Mouse (Mus musculus): ENCODE data around the gene Snapc2. TPM values are rescaled to one million over a fixed set of nuclear protein-coding genes. Genes with fewer than 3 reads are reported as not detected.
A peak's percentile ranks its signal among the peaks of the same experiment; 100 is the strongest.

Gene Snapc2
- polyA plus RNA-seq, 1 experiment from 2014 or later = 41.9 TPM

DNA sequence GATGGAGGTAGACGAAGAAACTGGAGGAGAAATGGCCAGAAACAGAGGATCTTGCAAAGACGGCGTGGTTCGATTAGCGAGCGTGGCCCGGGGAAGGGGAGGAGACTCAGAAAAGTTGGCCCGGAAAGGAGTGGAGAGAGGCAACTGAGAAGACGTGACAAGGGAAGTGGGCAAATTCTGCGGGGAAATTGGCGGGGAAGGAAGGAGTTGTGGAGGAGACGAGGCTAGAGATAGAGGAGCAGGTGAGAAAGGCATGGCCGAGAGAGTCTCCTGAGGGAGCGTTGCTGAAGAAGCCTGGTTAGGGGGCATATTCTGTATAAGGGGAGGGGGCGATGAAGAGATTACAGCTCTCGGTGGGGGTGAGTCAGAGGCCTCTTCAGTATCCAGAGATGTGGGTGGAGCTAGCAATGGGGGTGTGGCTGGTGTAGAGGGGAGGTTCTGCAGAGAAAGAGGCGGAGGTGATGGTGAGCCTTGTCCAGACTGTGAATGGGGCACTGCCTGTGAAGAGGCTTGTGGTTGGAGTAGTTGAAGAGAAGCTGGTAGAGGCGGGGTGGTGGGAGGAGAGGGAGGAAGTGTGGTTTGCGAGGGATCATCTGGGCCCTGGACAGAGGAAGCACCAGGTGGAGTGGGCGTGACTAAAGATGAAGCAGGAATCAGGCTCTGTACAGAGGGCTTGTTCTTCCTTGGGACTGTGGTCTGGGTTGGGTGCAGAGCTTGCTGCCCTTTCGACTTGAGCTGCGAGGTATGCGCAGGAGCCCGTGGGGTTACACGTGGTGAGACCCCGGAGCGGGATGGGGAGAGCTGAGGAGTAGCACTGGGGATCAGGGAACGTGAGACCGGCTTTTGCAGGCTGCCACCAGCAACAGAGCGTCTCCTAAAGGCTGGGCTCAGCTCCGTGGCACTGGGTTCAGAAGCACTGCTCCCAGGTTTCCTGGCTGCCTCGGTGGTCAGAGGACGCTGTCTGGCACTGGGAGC lies 38.6 kb upstream of the Snapc2 start:
- no peak overlapping the region for H3K27ac ChIP-seq (ENCODE audit: low read length)
- peaks cover 27% of the 10 kb centered on the region for H3K4me1 ChIP-seq (ENCODE audit: control insufficient read depth, insufficient read depth, low read length)
- H3K9me3 ChIP-seq (replicated peaks; ENCODE audit: control insufficient read depth, low read length) = no peaks in the 10 kb centered on the region; the same call in 1 of the 2 replicates
- peak; percentile 12; the same call in 1 of the 2 replicates for ATAC-seq (replicated peaks; ENCODE audit: extremely low read depth, insufficient read depth, low FRiP score)
- H3K9ac ChIP-seq (ENCODE audit: low read length) = 0 out of 2 replicates have a peak overlapping the region, but pooled peaks have one; percentile 20
- H3K4me3 ChIP-seq (ENCODE audit: low read length) = peak overlapping the region; percentile 41
- 3% methylated on average over 33 of the region's 33 CpGs for WGBS
- peak overlapping the region; percentile 76 for H3K4me2 ChIP-seq (ENCODE audit: low read depth, low read length)
- no peaks in the 10 kb centered on the region; the same call in 1 of the 2 replicates for H3K36me3 ChIP-seq (ENCODE audit: control insufficient read depth, insufficient read depth)
- H3K27me3 ChIP-seq (ENCODE audit: control insufficient read depth, insufficient read depth, low read length) = peaks cover 51% of the 10 kb centered on the region

DNA sequence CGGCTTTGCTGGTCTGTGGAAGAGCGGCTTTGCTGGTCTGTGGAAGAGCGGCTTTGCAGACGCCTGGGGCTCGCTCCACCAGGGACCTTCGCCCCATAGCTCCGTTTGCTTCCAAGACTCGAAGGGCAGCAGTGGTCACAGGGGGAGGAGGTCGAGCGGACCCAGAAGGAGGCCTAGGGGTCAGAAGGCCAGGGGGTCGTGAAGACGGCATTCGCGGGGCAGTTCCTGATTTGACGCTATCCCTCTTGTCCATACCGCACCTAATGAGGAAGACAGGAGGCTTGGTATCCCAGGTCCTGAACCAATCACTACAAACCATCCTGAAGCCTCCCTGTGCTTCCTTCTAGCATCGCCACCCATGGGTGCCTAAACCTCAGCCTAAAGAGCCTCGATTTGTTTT lies 36.6 kb upstream of the Snapc2 start:
- H3K27ac ChIP-seq (ENCODE audit: low read length) = no peak overlapping the region
- no peaks in the 10 kb centered on the region for H3K9me3 ChIP-seq (replicated peaks; ENCODE audit: control insufficient read depth, low read length)
- peaks cover 27% of the 10 kb centered on the region for H3K4me1 ChIP-seq (ENCODE audit: control insufficient read depth, insufficient read depth, low read length)
- peaks cover 53% of the 10 kb centered on the region for H3K27me3 ChIP-seq (ENCODE audit: control insufficient read depth, insufficient read depth, low read length)
- peak overlapping the region; percentile 65 for H3K4me3 ChIP-seq (ENCODE audit: low read length)
- no peak for ATAC-seq (replicated peaks; ENCODE audit: extremely low read depth, insufficient read depth, low FRiP score)
- H3K9ac ChIP-seq (ENCODE audit: low read length) = no peak overlapping the region
- WGBS = 13% methylated on average over 18 of the region's 18 CpGs
- H3K4me2 ChIP-seq (ENCODE audit: low read depth, low read length) = peak overlapping the region; percentile 95
- H3K36me3 ChIP-seq (ENCODE audit: control insufficient read depth, insufficient read depth) = no peaks in the 10 kb centered on the region

GRCm38 (mm10) chr8:4216791-4217621 lies 35.9 kb upstream of the Snapc2 start, which contains the start of gene Prr36:
TSS of gene Prr36 (minus strand) at chr8:4217459.
- Histone ChIP-seq H3K4me1 (ENCODE audit: control insufficient read depth, insufficient read depth, low read length) (peaks cover 27% of the 10 kb centered on the region), H3K9ac (ENCODE audit: low read length) (peak within 1 kb of the TSS; percentile 69), H3K27me3 (ENCODE audit: control insufficient read depth, insufficient read depth, low read length) (peaks cover 53% of the 10 kb centered on the region), H3K4me2 (ENCODE audit: low read depth, low read length) (peak within 1 kb of the TSS; percentile 95), H3K9me3 (replicated peaks; ENCODE audit: control insufficient read depth, low read length) (no peaks in the 10 kb centered on the region), H3K4me3 (ENCODE audit: low read length) (peak within 1 kb of the TSS; percentile 65), H3K27ac (ENCODE audit: low read length) (no peak within 1 kb of the TSS), H3K36me3 (ENCODE audit: control insufficient read depth, insufficient read depth) (no peaks in the 10 kb centered on the region)
- ATAC-seq (replicated peaks; ENCODE audit: extremely low read depth, insufficient read depth, low FRiP score) = no peak
- WGBS = 2% methylated on average over 44 of the region's 44 CpGs

DNA sequence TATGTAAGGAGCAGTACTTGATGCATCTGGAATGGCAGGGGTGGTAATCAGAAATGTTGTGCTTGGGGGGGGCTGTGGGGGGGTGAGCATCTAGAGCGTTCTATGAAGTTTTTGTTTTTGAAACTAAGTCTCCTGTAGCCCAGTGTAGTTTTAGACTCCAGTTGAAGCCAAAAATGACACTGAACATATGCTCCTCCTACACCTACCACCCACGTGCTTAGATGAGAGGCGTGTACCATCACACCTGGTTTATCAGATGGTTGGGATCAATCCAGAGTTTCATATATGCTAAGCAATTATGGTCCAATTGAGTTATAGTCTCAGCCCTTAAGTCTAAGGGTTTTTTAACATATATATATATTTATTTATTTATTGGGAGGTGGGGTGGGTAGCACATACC lies 33.3 kb upstream of the Snapc2 start:
- no peak overlapping the region for H3K9ac ChIP-seq (ENCODE audit: low read length)
- H3K4me3 ChIP-seq (ENCODE audit: low read length) = no peak overlapping the region

DNA sequence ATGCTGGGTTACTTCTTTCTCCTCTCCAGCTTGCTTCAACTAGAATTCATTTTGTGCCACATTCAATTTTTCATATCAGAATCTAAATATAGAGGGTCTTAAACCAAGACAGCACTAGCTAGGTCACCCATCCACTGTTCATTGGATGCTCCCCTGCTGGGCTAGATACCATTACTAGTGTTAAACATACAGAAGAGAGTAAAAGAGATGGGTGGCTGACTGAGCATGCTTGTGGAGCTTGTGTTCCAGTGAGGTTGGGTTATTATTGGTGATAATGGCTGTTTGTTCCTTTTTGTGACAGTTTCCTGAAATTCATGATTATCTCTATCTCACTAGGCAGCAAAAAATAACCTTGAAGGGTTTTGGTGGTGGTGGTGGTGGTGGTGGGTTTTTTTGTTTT lies 30.8 kb upstream of the Snapc2 start:
- H3K9me3 ChIP-seq (replicated peaks; ENCODE audit: control insufficient read depth, low read length) = no peaks in the 10 kb centered on the region
- no peak overlapping the region for H3K4me3 ChIP-seq (ENCODE audit: low read length)
- no peak overlapping the region for H3K27ac ChIP-seq (ENCODE audit: low read length)
- H3K4me1 ChIP-seq (ENCODE audit: control insufficient read depth, insufficient read depth, low read length) = peaks cover 7% of the 10 kb centered on the region; the same call in 1 of the 2 replicates
- no peak overlapping the region for H3K4me2 ChIP-seq (ENCODE audit: low read depth, low read length)
- H3K9ac ChIP-seq (ENCODE audit: low read length) = no peak overlapping the region
- peaks cover 28% of the 10 kb centered on the region for H3K27me3 ChIP-seq (ENCODE audit: control insufficient read depth, insufficient read depth, low read length)
- H3K36me3 ChIP-seq (ENCODE audit: control insufficient read depth, insufficient read depth) = no peaks in the 10 kb centered on the region
- no peak for ATAC-seq (replicated peaks; ENCODE audit: extremely low read depth, insufficient read depth, low FRiP score)

More for the DNA sequence above, 33.3 kb upstream of the Snapc2 start:
- no peak for ATAC-seq (replicated peaks; ENCODE audit: extremely low read depth, insufficient read depth, low FRiP score)
- WGBS = 88% methylated on average over 3 of the region's 3 CpGs
- no peaks in the 10 kb centered on the region for H3K9me3 ChIP-seq (replicated peaks; ENCODE audit: control insufficient read depth, low read length)
- no peak overlapping the region for H3K4me2 ChIP-seq (ENCODE audit: low read depth, low read length)
- peaks cover 14% of the 10 kb centered on the region for H3K4me1 ChIP-seq (ENCODE audit: control insufficient read depth, insufficient read depth, low read length)
- no peaks in the 10 kb centered on the region for H3K36me3 ChIP-seq (ENCODE audit: control insufficient read depth, insufficient read depth)
- H3K27me3 ChIP-seq (ENCODE audit: control insufficient read depth, insufficient read depth, low read length) = peaks cover 43% of the 10 kb centered on the region
- H3K27ac ChIP-seq (ENCODE audit: low read length) = no peak overlapping the region

DNA sequence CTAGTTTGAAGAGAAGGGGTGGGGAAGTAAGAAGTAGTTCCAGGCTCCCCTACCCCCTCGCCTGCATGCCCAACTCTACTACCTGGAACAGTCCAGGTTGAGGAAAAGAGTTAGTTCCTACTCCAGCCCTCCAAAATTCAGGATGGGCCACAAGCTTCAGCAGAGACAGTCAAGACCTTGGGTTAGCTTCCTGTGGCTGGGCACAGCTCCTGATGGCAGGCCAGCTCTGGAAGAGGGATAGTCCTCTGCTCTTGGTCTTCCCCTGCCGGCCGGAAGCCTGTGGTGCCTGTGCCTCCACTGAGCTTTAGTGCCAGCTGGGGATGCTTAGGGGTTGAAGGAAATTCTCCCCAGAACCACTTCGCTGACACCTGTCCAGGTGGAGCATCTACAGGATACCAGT lies 26.6 kb upstream of the Snapc2 start:
- Histone ChIP-seq H3K36me3 (ENCODE audit: control insufficient read depth, insufficient read depth) (no peaks in the 10 kb centered on the region), H3K4me3 (ENCODE audit: low read length) (peak overlapping the region; percentile 37), H3K4me1 (ENCODE audit: control insufficient read depth, insufficient read depth, low read length) (peaks cover 3% of the 10 kb centered on the region; the same call in 1 of the 2 replicates), H3K4me2 (ENCODE audit: low read depth, low read length) (peak overlapping the region; percentile 59), H3K27me3 (ENCODE audit: control insufficient read depth, insufficient read depth, low read length) (peaks cover 24% of the 10 kb centered on the region), H3K9me3 (replicated peaks; ENCODE audit: control insufficient read depth, low read length) (no peaks in the 10 kb centered on the region), H3K27ac (ENCODE audit: low read length) (no peak overlapping the region), H3K9ac (ENCODE audit: low read length) (no peak overlapping the region; the same call in 1 of the 2 replicates)
- ATAC-seq (replicated peaks; ENCODE audit: extremely low read depth, insufficient read depth, low FRiP score) = no peak
- 26% methylated on average over 4 of the region's 4 CpGs for WGBS

DNA sequence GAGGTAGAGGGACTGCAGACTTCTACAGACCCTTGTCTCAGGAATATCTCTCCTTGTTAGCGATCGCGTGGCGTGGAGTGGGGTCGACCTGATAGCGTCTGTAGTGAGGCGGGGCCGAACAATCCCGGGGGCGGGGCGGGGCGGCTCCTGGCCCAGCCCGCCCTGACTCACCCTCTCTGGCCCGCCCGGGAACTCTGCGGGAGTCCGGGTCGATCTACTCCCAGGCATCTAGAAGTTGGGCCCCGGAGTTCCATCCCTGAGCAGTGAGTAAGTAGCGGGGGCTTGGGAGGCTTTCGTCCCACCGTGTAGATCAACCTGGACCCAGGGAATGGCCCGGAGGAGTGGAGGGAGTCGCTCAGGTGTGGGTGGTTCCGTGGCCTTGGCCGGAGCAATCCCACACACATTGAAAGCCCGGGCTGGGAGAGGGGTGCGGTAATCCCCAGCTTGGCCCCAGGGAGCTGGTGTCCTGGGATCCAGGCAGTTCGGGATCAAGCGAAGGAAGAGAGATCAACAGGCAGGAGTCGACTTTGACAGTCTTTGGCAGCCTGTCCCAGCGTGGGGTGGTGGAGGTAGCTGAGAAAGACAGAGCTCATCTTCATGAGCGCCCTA lies 26.0 kb upstream of the Snapc2 start, which contains the start of gene Lrrc8e:
Gene Lrrc8e (plus strand): TSS at position 89 of the 609 bp plus-strand sequence.
- 5% methylated on average over 33 of the region's 33 CpGs for WGBS
- ATAC-seq (replicated peaks; ENCODE audit: extremely low read depth, insufficient read depth, low FRiP score) = peak; percentile 41
- H3K9ac ChIP-seq (ENCODE audit: low read length) = peak within 1 kb of the TSS; percentile 30

DNA sequence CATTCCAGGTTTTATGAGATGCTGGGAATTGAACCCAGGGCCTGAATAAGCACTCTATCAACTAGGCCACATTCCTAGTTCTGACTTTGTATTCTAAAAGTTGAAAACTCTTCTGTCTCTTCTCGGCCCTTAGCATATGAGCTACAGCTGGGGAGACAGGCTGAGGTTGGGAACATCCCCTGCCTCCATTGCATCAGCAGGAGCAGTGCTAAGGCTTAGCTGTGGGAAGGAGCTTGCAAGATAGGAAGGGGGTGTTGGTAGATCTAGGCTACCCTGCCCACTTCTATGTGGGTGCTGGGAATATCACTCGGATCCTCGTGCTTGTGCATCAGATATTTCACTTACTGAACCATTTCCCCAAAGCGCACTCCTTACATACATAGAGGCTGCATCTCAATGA lies 25.0 kb upstream of the Snapc2 start:
- Histone ChIP-seq H3K27me3 (ENCODE audit: control insufficient read depth, insufficient read depth, low read length) (peaks cover 24% of the 10 kb centered on the region), H3K9ac (ENCODE audit: low read length) (no peak overlapping the region), H3K4me2 (ENCODE audit: low read depth, low read length) (no peak overlapping the region), H3K36me3 (ENCODE audit: control insufficient read depth, insufficient read depth) (no peaks in the 10 kb centered on the region), H3K4me3 (ENCODE audit: low read length) (no peak overlapping the region), H3K4me1 (ENCODE audit: control insufficient read depth, insufficient read depth, low read length) (peaks cover 3% of the 10 kb centered on the region; the same call in 1 of the 2 replicates), H3K9me3 (replicated peaks; ENCODE audit: control insufficient read depth, low read length) (no peaks in the 10 kb centered on the region), H3K27ac (ENCODE audit: low read length) (no peak overlapping the region)
- WGBS = 87% methylated on average over 4 of the region's 4 CpGs
- ATAC-seq (replicated peaks; ENCODE audit: extremely low read depth, insufficient read depth, low FRiP score) = no peak

More for the DNA sequence above, 26.0 kb upstream of the Snapc2 start, which contains the start of gene Lrrc8e:
- H3K4me1 ChIP-seq (ENCODE audit: control insufficient read depth, insufficient read depth, low read length) = peaks cover 3% of the 10 kb centered on the region; the same call in 1 of the 2 replicates
- no peaks in the 10 kb centered on the region for H3K36me3 ChIP-seq (ENCODE audit: control insufficient read depth, insufficient read depth)
- peak within 1 kb of the TSS; percentile 59 for H3K4me2 ChIP-seq (ENCODE audit: low read depth, low read length)
- H3K9me3 ChIP-seq (replicated peaks; ENCODE audit: control insufficient read depth, low read length) = no peaks in the 10 kb centered on the region
- peak within 1 kb of the TSS; percentile 37 for H3K4me3 ChIP-seq (ENCODE audit: low read length)
- peaks cover 24% of the 10 kb centered on the region for H3K27me3 ChIP-seq (ENCODE audit: control insufficient read depth, insufficient read depth, low read length)
- no peak within 1 kb of the TSS for H3K27ac ChIP-seq (ENCODE audit: low read length)
